Mouse (Mus musculus): ENCODE measurements around the gene Tex44. TPM values are rescaled to one million over a fixed set of nuclear protein-coding genes. Genes with fewer than 3 reads are reported as not detected.

Gene Tex44
- total RNA-seq, 2 experiments from 2014 or later: not detected

- peak; percentile 66 for ATAC-seq (replicated peaks; ENCODE audit: low FRiP score, low TSS enrichment, poor library complexity, severe bottlenecking)
These were observed 10.4 kb upstream of the Tex44 start for GRCm38 (mm10) chr1:86415612-86416184.

- no peak for ATAC-seq (replicated peaks; ENCODE audit: low FRiP score, low TSS enrichment, poor library complexity, severe bottlenecking)
These were observed 9.8 kb upstream of the Tex44 start for GRCm38 (mm10) chr1:86416321-86416720.

DNA sequence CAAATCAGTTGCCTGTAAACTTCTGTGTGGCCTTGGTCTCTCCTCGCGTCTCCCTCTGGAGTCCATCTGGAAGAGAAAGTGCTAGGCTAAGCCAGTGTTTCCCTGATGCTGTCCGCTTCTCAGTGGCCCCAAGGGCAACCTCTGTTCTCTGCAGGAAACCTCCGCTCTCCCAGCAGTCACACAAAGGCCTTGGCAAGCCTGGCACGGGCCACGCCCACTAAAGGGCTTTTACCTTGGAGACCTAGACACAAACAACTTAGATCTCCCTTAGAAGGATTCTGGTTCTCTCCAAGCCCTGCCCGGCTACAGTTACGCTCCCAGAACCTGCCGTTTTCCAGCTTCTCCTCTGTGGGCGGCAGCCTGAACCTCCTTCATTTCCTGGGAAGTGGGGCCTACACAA lies 5.1 kb upstream of the Tex44 start:
- ATAC-seq (replicated peaks; ENCODE audit: low FRiP score, low TSS enrichment, poor library complexity, severe bottlenecking): no peak

DNA sequence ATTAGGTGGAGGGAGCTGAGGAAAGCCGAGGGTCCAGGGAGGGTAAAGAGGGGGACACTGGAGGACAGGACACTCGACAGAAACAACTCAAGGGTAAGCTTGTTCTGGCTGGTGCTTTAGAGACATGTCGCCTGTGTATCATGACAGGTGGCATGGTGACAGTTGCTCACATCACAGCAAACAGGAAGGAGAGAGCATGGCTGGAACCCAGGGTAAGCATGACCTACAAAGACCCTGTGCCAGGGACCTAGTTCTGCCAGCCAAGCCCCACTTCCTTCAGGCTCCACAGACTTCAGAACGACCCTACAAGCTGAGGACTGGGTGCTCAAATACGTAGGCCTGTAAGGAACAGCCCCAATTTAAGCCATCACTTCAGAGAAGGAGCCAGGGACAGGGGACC lies 2.2 kb upstream of the Tex44 start:
- no peak for ATAC-seq (replicated peaks; ENCODE audit: low FRiP score, low TSS enrichment, poor library complexity, severe bottlenecking)

DNA sequence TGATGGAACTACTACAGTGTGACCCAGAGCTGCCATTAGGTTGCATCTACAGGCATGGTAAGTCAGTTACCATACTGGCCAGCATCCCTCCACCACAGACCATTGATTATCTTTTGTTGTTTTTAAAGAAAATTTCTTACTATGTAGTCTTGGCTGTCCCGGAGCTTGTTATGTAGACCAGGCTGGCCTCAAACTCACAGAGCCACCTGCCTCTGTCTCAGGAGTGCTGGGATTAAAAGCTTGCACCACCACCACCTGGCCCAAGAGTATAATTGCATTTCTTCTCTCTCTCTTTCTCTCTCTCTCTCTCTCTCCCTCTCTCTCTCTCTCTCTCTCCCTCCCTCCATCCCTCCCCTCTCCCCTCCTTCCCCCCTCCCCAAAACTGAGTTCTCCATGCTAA lies 1.8 kb upstream of the Tex44 start:
- no peak for ATAC-seq (replicated peaks; ENCODE audit: low FRiP score, low TSS enrichment, poor library complexity, severe bottlenecking)

DNA sequence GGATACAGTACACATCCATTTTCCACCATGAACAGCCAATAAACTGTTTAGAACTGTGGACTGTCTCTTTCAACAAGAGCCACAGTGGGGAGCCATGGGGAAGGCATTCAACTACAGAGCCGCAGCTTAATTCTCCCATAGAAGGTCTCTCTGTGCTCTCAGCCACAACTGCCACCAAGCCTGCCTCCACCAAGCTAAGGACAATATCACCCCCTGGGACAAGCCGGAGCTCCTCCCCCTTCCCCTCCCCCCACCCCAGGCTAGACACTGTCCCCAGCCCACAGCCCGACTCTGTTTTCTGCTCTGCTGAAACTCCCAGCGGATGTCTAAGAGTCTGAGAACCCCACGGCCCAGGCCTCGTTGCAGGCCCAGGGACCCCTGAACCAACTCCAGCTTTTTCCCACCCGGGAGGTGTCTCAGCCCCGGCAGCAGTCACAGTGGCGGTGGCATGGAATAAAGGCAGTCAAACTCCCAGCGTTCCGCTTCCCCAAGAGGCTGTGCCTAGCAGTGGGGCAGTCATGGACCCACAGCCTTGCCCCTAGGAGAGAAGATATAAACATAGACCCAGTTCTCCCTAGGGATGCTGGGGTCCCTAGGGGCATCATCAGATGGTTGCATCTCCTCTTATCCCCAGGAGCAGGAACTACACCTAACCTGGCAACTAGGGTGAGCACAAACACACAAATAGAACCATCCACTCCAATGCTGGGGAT lies 1.1 kb upstream of the Tex44 start:
- no peak for ATAC-seq (replicated peaks; ENCODE audit: low FRiP score, low TSS enrichment, poor library complexity, severe bottlenecking)

DNA sequence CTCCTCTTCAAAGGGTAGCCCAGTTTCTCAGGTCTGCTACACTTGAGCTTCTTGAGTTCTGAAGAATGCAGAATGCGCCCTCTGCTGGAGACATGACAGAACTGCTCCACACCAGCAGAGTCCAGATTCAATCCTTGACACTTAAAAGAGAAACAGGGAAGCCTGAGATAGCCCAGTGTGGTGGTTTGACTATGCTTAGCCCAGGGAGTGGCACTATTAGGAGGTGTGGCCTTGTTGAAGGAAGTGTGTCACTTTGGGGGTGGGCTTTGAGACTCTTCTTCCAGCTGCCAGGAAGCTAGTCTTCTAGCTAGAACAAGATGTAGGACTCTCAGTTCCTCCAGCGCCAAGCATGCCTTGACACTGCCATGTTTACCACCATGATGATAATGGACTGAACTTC lies 3.9 kb downstream of the Tex44 start:
- peak; percentile 52 for ATAC-seq (replicated peaks; ENCODE audit: low FRiP score, low TSS enrichment, poor library complexity, severe bottlenecking)

- no peak; the same call in 1 of the 2 replicates for ATAC-seq (replicated peaks; ENCODE audit: low FRiP score, low TSS enrichment, poor library complexity, severe bottlenecking)
These were observed 6.6 kb downstream of the Tex44 start for GRCm38 (mm10) chr1:86432778-86433177.

GRCm38 (mm10) chr1:86433359-86433758 lies 7.2 kb downstream of the Tex44 start:
- no peak for ATAC-seq (replicated peaks; ENCODE audit: low FRiP score, low TSS enrichment, poor library complexity, severe bottlenecking)

DNA sequence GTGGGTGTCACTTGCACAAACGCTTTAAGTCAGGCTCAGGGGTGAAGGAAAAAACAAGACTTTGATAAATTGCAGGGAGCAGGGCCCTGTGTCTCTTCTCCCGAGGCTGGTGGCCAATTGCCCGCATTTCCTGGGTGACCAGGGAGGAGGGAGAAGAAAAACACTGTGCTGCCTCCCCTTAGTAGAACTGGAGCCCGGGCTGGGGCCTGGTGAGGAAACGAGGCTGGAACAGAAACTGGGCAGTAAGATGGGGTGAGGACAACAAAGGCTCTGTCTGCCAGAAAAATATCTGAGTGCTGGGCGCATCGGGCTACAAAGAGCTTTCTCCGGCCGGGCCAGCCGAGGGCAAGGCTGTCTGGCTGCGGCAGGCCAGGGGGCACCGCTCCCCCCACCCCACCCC lies 7.9 kb downstream of the Tex44 start:
- ATAC-seq (replicated peaks; ENCODE audit: low FRiP score, low TSS enrichment, poor library complexity, severe bottlenecking): no peak

DNA sequence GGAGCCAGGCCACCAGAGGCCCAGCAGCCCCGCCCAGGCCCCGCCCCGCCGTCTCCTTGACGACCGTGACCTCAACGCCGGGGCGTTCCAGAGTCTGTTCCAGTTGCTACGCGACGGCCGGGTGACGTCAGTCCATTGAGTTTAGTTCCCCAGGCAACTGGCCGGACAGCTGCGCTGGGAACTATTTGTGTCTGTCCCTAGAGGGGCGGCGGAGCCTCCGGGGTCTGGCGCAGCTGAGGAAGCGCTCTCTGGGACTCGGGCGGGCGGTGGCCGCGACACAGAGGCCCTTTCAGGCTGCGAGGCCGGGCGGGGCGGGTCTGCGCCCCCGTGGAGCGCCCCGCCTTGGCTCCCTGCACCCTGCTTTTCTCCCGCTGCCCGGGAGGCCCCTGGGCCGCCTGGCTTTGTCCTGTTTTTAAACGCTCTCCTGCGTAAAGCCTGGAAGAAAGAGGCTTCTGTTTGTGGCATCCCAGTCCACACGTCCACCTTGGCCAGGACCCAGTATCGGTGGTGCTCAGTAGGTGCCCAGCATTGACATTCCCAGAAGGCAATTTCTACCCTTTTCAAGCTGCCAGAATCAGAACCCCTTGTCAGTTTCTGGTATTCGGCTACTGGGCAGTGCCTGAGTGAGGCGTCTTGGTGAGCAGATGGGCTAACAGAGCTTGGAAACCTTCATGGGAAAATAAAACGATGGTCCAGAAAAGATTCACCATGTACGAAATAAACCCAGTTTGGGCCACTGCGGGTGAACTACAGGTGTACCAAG lies 8.5 kb downstream of the Tex44 start:
- ATAC-seq (replicated peaks; ENCODE audit: low FRiP score, low TSS enrichment, poor library complexity, severe bottlenecking): peak; percentile 87

GRCm38 (mm10) chr1:86435302-86435821 lies 9.2 kb downstream of the Tex44 start:
- ATAC-seq (replicated peaks; ENCODE audit: low FRiP score, low TSS enrichment, poor library complexity, severe bottlenecking): no peak

GRCm38 (mm10) chr1:86437219-86438013 lies 11.3 kb downstream of the Tex44 start:
- no peak for ATAC-seq (replicated peaks; ENCODE audit: low FRiP score, low TSS enrichment, poor library complexity, severe bottlenecking)

DNA sequence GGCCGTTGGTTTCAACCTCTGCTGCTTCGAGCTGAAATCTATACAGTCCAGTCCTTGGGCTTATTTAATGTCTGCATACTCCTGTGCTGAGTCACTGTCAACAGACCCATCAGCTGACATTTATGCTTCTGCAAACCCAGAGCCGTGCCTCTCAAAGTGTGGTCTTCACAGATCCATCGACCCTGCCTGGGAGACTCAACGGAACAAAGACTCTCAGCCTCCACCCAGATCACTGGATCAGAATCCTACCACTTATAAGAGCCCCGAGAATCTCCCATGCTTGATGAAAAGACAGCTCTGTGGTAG lies 11.8 kb downstream of the Tex44 start:
- no peak for ATAC-seq (replicated peaks; ENCODE audit: low FRiP score, low TSS enrichment, poor library complexity, severe bottlenecking)

GRCm38 (mm10) chr1:86438501-86438900 lies 12.4 kb downstream of the Tex44 start:
- ATAC-seq (replicated peaks; ENCODE audit: low FRiP score, low TSS enrichment, poor library complexity, severe bottlenecking): no peak

- 0 out of 2 replicates have a peak, but pooled peaks have one; percentile 6 for ATAC-seq (replicated peaks; ENCODE audit: low FRiP score, low TSS enrichment, poor library complexity, severe bottlenecking)
These were observed 13.5 kb downstream of the Tex44 start for GRCm38 (mm10) chr1:86439487-86440170.

DNA sequence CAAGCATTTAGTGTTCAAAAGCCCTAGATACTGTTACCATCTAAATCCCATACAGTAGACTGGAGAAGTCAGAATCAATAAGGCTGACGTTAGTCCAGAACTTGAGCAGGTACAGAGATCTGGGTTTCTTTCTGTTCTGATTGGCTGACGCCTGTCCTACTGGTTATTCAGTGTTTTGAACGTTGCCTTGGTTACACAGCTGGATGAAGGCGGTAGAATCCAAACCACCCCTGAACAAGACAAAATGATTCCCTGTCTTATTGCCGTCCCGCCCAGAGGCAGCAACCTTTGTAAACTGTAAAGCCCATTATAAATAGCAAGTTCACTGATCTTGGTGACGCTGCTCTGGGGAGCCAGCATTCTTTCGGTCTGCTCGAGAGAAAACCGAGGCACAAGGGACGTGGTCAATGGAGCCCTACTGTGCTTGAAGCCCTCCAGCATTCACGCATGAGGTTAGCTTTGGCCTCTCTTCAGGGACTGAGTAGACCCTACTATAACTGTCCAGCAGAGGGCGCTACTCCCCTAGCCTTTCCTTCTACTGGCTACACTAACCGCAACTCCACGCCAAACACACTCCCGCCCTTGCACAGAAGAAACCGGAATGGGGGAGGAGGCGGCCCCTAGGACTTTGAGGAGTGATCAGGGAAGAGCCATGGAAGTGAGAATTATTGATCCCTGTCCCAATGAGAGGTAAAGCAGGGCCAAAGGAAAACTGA lies 14.2 kb downstream of the Tex44 start:
- ATAC-seq (replicated peaks; ENCODE audit: low FRiP score, low TSS enrichment, poor library complexity, severe bottlenecking): peak; percentile 56

GRCm38 (mm10) chr1:86440887-86441723 lies 15.0 kb downstream of the Tex44 start:
- ATAC-seq (replicated peaks; ENCODE audit: low FRiP score, low TSS enrichment, poor library complexity, severe bottlenecking): peak; percentile 23; the same call in 1 of the 2 replicates
